Mouse (Mus musculus): ENCODE measurements around the gene Olfr736.

- TF ChIP-seq CTCF (IDR thresholded peaks at IDR 0.05; ENCODE audit: extremely low read depth, insufficient read length, insufficient replicate concordance, low read depth, low read length): no peak
- TF ChIP-seq POLR2A (IDR thresholded peaks at IDR 0.05; ENCODE audit: low read depth, low read length): no peak
Observed at GRCm38 (mm10) chr14:50348796-50349195, 32.2 kb upstream of the Olfr736 start, which contains the start of gene Olfr735.

Data from small intestine, adult 2 months (tissue).